Mouse (Mus musculus): ENCODE measurements around the gene 4930544D05Rik. TPM values are rescaled to one million over a fixed set of nuclear protein-coding genes. Genes with fewer than 3 reads are reported as not detected.
A peak's percentile ranks its signal among the peaks of the same experiment; 100 is the strongest.

4930544D05Rik gene
- polyA plus RNA-seq, 1 experiment from 2014 or later = 0.23 TPM

GRCm38 (mm10) chr11:70653345-70654197 lies 37.9 kb downstream of the 4930544D05Rik start:
- peak overlapping the region; percentile 73 for H3K4me3 ChIP-seq (replicated peaks)
- H3K27me3 ChIP-seq (replicated peaks) = no peaks in the 10 kb centered on the region
- no peaks in the 10 kb centered on the region for H3K9me3 ChIP-seq
- peak overlapping the region; percentile 94 for H3K4me2 ChIP-seq
- H3K9ac ChIP-seq = peak overlapping the region; percentile 89
- peak; percentile 45; the same call in 1 of the 2 replicates for ATAC-seq (ENCODE audit: insufficient read depth, low FRiP score, low read depth)
- under 1% methylated on average over 58 of the region's 63 CpGs for WGBS
- H3K36me3 ChIP-seq = peaks cover 35% of the 10 kb centered on the region
- peak overlapping the region; percentile 97 for H3K27ac ChIP-seq
- H3K4me1 ChIP-seq = peaks cover 62% of the 10 kb centered on the region

- peaks cover 27% of the 10 kb centered on the region for H3K36me3 ChIP-seq
- peaks cover 58% of the 10 kb centered on the region for H3K4me1 ChIP-seq
- H3K9ac ChIP-seq = peak within 1 kb of the TSS; percentile 89
- peak within 1 kb of the TSS; percentile 73 for H3K4me3 ChIP-seq (replicated peaks)
- peak within 1 kb of the TSS; percentile 97 for H3K27ac ChIP-seq
- ATAC-seq (ENCODE audit: insufficient read depth, low FRiP score, low read depth) = peak; percentile 13; the same call in 1 of the 2 replicates
- no peaks in the 10 kb centered on the region for H3K27me3 ChIP-seq (replicated peaks)
- H3K9me3 ChIP-seq = no peaks in the 10 kb centered on the region
- H3K4me2 ChIP-seq = peak within 1 kb of the TSS; percentile 94
- WGBS = 0% methylated on average over 55 of the region's 61 CpGs
Measured at GRCm38 (mm10) chr11:70654198-70654922, 38.7 kb downstream of the 4930544D05Rik start, which contains the start of gene Pfn1. Gene Pfn1, minus strand, starts transcription at chr11:70654644.

DNA sequence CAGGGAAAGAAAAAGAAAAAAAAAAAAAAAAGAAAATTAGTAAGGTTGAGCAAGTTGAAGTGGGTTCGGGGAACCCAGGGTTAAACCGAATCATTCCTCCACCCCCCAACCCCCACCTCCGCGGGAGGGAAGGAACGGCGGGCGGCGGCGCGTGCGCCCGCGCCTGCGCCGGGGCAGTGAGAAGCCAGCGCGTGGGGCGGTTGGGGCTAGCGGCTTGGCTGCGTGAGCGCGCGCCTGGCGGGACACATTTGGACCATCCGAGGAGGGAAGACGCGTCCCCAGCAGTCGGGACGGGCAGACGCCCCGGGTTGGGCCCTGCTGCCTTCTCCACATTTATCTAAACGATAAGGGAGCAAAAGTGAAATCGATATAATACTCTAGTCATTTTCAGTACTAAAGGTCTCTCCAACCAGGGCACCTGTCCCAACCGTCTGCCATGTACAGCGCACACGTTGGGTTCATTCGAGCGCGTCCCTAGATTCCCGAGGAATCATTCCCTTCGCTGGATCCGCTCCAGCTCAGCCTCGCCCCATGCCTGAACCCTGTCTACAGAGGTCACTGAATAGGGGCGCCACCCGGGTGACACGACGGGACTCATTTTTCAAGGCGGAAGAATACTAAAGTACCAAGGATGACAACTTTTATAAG lies 39.4 kb downstream of the 4930544D05Rik start:
- Histone ChIP-seq H3K27me3 (replicated peaks) (no peaks in the 10 kb centered on the region), H3K4me3 (replicated peaks) (peak overlapping the region; percentile 73), H3K9me3 (no peaks in the 10 kb centered on the region), H3K4me1 (peaks cover 53% of the 10 kb centered on the region), H3K9ac (peak overlapping the region; percentile 47; the same call in 1 of the 2 replicates), H3K36me3 (peaks cover 20% of the 10 kb centered on the region), H3K4me2 (peak overlapping the region; percentile 94), H3K27ac (peak overlapping the region; percentile 97)
- peak; percentile 44 for ATAC-seq (ENCODE audit: insufficient read depth, low FRiP score, low read depth)
- WGBS = under 1% methylated on average over 48 of the region's 48 CpGs

DNA sequence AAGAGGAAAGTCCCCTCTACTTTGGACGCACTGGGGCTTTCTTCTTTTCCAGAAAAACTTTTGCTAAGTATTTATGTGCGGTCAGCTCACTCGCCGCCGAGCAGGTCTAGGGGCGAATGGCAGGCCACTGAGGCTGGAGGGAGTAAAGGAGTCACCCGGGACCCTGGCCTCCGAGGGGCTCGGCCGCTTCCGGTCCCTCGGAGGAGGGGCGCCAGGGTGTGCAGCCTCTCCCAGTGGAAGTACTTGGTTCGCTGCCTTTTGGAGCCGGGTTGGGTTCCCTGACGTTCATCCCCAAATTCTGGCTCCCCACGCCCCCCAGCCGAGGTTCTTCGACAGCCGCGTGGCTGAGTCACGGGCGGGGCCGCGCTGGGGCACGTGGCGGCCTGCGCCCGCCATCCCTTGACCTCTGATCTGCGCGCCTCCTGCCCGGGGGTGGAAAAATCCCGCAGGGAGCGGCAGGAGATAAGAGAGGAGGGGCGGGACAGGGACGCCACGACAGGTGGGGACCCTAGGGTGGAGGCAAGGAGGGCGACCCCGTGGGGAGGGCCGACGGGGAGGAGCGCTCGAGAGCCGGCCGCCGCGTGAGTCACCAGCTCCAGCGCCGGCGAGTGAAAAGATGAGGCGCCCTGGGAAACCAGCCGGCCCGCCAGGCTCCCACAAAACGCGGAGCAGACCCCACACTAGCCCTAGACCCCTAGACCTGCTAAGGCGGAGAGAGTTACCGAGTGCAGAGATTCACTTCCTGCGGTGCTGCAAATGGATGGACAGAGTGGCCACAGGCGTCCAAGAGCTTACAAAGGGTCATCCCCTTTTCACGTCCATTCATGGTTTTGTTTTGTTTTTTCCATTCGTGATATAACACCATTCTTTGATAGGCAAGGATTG lies 40.2 kb downstream of the 4930544D05Rik start:
- ATAC-seq (ENCODE audit: insufficient read depth, low FRiP score, low read depth) = peak; percentile 27
- Histone ChIP-seq H3K4me3 (replicated peaks) (peak overlapping the region; percentile 73), H3K9ac (peak overlapping the region; percentile 47; the same call in 1 of the 2 replicates), H3K4me1 (peaks cover 47% of the 10 kb centered on the region), H3K36me3 (peaks cover 15% of the 10 kb centered on the region), H3K27me3 (replicated peaks) (no peaks in the 10 kb centered on the region), H3K9me3 (no peaks in the 10 kb centered on the region), H3K4me2 (peak overlapping the region; percentile 94), H3K27ac (peak overlapping the region; percentile 97)
- 1% methylated on average over 61 of the region's 61 CpGs for WGBS

DNA sequence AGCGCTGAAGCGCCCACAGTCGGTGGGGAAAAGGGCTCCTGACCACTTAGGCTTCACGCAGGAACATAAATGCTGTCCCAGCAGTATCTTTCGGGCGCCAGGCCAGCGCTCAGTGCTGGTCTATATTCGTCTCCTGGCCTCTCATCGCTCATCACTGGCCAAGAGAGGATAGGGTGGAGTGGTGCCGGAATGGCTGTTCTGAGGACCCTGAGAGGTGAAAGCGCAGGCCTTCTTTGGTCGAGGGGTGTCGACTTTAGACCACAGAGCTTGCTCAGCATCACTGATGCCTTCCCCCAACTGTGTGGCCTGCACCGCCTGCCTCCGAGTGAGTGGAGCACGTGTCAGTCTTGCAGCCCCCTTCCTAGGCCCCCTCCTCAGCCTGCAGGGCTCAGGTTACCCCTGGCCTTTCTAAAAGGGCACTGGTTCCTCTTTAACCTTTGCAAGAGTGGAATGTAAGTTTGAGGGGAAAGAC lies 40.8 kb downstream of the 4930544D05Rik start:
- H3K9ac ChIP-seq = peak overlapping the region; percentile 47; the same call in 1 of the 2 replicates
- peak overlapping the region; percentile 97 for H3K27ac ChIP-seq
- peaks cover 12% of the 10 kb centered on the region; the same call in 1 of the 2 replicates for H3K36me3 ChIP-seq
- H3K4me2 ChIP-seq = peak overlapping the region; percentile 94
- peak overlapping the region; percentile 73 for H3K4me3 ChIP-seq (replicated peaks)
- H3K27me3 ChIP-seq (replicated peaks) = no peaks in the 10 kb centered on the region
- H3K4me1 ChIP-seq = peaks cover 40% of the 10 kb centered on the region
- no peaks in the 10 kb centered on the region for H3K9me3 ChIP-seq
- WGBS = 9% methylated on average over 16 of the region's 16 CpGs
- ATAC-seq (ENCODE audit: insufficient read depth, low FRiP score, low read depth) = no peak

DNA sequence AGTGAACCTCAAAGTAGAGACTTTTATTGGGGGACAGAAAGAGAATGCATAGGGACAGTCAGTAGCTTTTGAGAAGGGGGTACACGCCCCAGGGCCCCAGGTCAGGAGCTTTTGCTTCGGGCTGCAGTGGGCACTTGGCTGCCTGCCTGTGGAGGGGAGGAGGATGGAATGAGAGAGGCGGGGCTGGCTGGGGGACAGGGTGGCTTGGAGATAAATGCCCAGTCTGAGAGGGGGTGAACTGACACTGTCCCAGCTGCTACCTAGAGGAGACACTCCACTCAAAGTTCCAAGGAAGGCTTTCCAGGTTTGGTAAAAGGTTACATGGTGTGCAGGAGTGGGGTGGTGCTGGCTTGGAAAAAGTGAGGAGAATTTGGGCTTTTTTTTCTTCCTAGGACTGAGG lies 41.3 kb downstream of the 4930544D05Rik start, which contains the start of gene Eno3:
Gene Eno3 (plus strand): TSS at position 239 of the 400 bp plus-strand sequence.
- ATAC-seq (ENCODE audit: insufficient read depth, low FRiP score, low read depth) = no peak
- Histone ChIP-seq H3K27ac (peak within 1 kb of the TSS; percentile 97), H3K27me3 (replicated peaks) (no peaks in the 10 kb centered on the region), H3K9ac (peak within 1 kb of the TSS; percentile 47; the same call in 1 of the 2 replicates), H3K4me3 (replicated peaks) (peak within 1 kb of the TSS; percentile 73), H3K36me3 (peaks cover 9% of the 10 kb centered on the region; the same call in 1 of the 2 replicates), H3K9me3 (no peaks in the 10 kb centered on the region), H3K4me2 (peak within 1 kb of the TSS; percentile 94), H3K4me1 (peaks cover 37% of the 10 kb centered on the region)
- WGBS = 24% methylated on average over 3 of the region's 3 CpGs

DNA sequence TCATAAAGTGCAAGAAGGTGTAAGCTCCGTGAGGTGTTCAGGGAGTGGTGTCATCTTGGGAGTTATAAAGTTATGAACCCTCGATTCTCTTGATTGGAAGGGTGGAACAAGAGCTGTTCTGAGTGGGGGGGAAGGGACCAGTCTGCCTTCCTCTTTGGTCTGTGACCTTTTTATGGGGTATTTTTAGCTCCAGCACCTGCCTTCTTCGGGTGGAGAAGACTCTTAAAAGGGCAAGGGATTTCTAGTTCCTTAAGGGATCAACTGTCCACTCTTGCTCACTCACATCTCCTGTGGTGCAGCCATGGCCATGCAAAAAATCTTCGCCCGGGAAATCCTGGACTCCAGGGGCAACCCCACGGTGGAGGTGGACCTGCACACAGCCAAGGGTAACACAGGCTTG lies 41.9 kb downstream of the 4930544D05Rik start:
- no peak overlapping the region for H3K27ac ChIP-seq
- ATAC-seq (ENCODE audit: insufficient read depth, low FRiP score, low read depth) = no peak
- H3K9me3 ChIP-seq = no peaks in the 10 kb centered on the region
- WGBS = 40% methylated on average over 6 of the region's 6 CpGs
- no peak overlapping the region for H3K4me3 ChIP-seq (replicated peaks)
- H3K36me3 ChIP-seq = peaks cover 10% of the 10 kb centered on the region
- H3K4me2 ChIP-seq = no peak overlapping the region
- H3K9ac ChIP-seq = no peak overlapping the region
- peaks cover 31% of the 10 kb centered on the region for H3K4me1 ChIP-seq
- no peaks in the 10 kb centered on the region for H3K27me3 ChIP-seq (replicated peaks)

DNA sequence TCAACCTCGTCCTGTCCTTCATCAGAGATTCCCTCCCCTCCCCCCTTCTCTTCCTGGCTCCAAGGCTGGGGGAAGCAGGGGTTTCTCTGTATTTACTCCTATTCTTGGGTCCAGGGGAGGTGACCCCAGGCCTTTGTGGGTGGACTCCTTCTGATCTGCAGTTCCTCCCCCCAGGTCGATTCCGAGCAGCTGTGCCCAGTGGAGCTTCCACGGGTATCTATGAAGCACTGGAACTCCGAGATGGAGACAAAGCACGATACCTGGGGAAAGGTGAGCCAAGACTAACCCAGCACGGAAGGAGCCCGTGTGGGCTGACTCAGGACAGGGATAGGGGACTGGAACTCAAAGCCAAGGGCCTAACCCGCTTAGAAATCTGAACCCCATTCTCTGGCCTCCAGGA lies 42.3 kb downstream of the 4930544D05Rik start:
- Histone ChIP-seq H3K4me3 (replicated peaks) (no peak overlapping the region), H3K4me1 (peaks cover 27% of the 10 kb centered on the region), H3K4me2 (no peak overlapping the region), H3K36me3 (peaks cover 11% of the 10 kb centered on the region), H3K27me3 (replicated peaks) (no peaks in the 10 kb centered on the region), H3K9ac (no peak overlapping the region), H3K27ac (no peak overlapping the region), H3K9me3 (no peaks in the 10 kb centered on the region)
- 61% methylated on average over 9 of the region's 9 CpGs for WGBS
- no peak for ATAC-seq (ENCODE audit: insufficient read depth, low FRiP score, low read depth)

DNA sequence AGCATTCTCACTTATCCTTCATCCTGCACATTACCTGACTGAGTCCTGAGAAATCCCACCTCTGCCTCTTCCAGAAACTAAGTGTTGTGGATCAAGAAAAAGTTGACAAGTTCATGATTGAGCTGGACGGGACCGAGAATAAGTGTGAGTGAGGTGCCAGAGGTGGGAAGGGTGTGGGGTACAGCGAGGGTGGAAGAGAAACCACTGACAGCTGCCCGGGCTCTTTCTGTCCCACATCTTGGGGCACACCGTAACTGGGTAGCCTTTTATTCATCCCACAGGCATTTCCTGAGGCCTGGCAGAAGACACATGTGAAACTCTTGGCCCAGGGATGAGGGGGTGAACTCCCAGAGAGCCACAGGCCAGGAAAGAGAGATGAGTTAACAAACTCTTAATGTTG lies 42.9 kb downstream of the 4930544D05Rik start:
- Histone ChIP-seq H3K4me3 (replicated peaks) (no peak overlapping the region), H3K4me1 (peaks cover 27% of the 10 kb centered on the region), H3K4me2 (no peak overlapping the region), H3K36me3 (peaks cover 16% of the 10 kb centered on the region), H3K9me3 (no peaks in the 10 kb centered on the region), H3K27ac (no peak overlapping the region), H3K27me3 (replicated peaks) (no peaks in the 10 kb centered on the region), H3K9ac (no peak overlapping the region)
- no peak for ATAC-seq (ENCODE audit: insufficient read depth, low FRiP score, low read depth)
- 82% methylated on average over 5 of the region's 5 CpGs for WGBS

- Histone ChIP-seq H3K4me3 (replicated peaks) (no peak overlapping the region), H3K9me3 (no peaks in the 10 kb centered on the region), H3K27me3 (replicated peaks) (no peaks in the 10 kb centered on the region), H3K4me2 (no peak overlapping the region), H3K4me1 (peaks cover 27% of the 10 kb centered on the region), H3K27ac (no peak overlapping the region), H3K36me3 (peaks cover 19% of the 10 kb centered on the region), H3K9ac (no peak overlapping the region)
- 62% methylated on average over 8 of the region's 8 CpGs for WGBS
- no peak for ATAC-seq (ENCODE audit: insufficient read depth, low FRiP score, low read depth)
Measured at GRCm38 (mm10) chr11:70658942-70659341, 43.3 kb downstream of the 4930544D05Rik start.
